In genomic region chr14:103312926-103313325, GRCm38 (mm10) we compare ENCODE assay signal across 8 mouse cellular contexts.
"Had no signal": no experiment of that assay in that cellular context is flagged by ENCODE, and none has a peak within 500 bp of the region (broad histone marks: within the 10 kb centered on the region; RNA-seq: fewer than 3 reads in every experiment).

No protein-coding gene starts in this region.

- DNase-seq: liver, postnatal 0 days; lung, adult 2 months; lung, postnatal 14 days; lung, postnatal 36 days; right cerebral cortex, postnatal 14 days; thymus, adult 2 months; thymus, postnatal 25 days; thymus, postnatal 4 days had no signal
